Mouse (Mus musculus) frontal cortex, adult (tissue): ENCODE data around the gene Gigyf2.
"Not testable (repeated sequence)": the region's sequence is repeated elsewhere in the genome, so short reads cannot be mapped to it uniquely, and the experiment has no call there.

Experiments used
- ATAC-seq: cut with Nextera tagmentation; 2 replicates; pipeline ENCODE4 v1.9.2; 2017; ENCODE audit warnings: mild to moderate bottlenecking, moderate library complexity, mixed read lengths; ENCODE audit not compliant: low TSS enrichment

The Gigyf2 gene

GRCm38 (mm10) chr1:87447183-87448104 is 120.6 kb downstream of the Gigyf2 start:
- ATAC-seq, result peak; percentile 81

DNA sequence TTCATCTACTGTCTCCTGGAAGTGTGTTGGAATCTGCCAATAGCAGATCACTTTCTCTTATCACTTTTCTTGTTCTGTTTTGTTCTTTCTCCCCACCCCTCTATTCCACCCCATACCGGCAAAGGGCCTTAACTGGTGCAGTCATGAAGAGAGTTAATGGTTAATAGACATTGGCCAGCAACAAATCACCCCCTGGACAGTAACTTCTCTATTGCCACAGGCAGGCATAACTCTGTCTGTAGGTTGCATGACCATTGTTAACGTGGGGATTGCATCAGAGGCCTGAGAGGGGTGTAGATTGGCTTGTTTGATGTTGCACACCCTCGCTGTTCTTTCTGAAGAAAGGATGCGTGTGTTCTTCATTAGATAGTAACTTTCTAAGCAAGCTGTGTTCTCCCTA is 122.6 kb downstream of the Gigyf2 start:
- no peak for ATAC-seq

DNA sequence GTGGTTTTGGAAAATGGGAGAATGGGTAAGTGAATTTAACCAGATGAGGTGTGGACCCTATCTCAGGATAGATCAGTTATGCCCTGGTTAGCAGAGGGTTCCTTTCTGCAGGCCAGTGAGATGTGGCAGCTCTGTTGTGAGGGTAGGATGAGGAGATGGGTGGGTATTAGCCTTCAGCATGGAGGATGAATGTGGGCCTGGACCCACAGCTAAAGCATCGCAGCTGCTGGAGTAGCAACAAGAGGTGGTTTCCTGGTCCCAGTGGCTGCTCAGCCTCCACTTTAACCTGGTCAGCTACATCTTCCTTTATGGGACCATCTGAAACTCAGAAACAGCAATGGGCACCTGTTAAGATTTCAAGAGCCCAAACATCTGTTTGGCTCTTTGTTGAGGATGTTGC is 129.6 kb downstream of the Gigyf2 start:
- ATAC-seq, result no peak

- no peak for ATAC-seq
Measured at GRCm38 (mm10) chr1:87458045-87458444, 131.2 kb downstream of the Gigyf2 start.

- not testable (repeated sequence) for ATAC-seq
Measured at GRCm38 (mm10) chr1:87459856-87460255, 133.1 kb downstream of the Gigyf2 start.

- no peak for ATAC-seq
Measured at GRCm38 (mm10) chr1:87467469-87467868, 140.7 kb downstream of the Gigyf2 start.

GRCm38 (mm10) chr1:87468321-87468720 is 141.5 kb downstream of the Gigyf2 start:
- peak; percentile 56 for ATAC-seq

GRCm38 (mm10) chr1:87469971-87470370 is 143.2 kb downstream of the Gigyf2 start, which contains the start of gene Snorc:
Gene Snorc, plus strand, starts transcription at chr1:87470271.
- not testable (repeated sequence) for ATAC-seq

GRCm38 (mm10) chr1:87471914-87472313 is 145.1 kb downstream of the Gigyf2 start:
- ATAC-seq, result no peak

GRCm38 (mm10) chr1:87472576-87472975 is 145.8 kb downstream of the Gigyf2 start:
- ATAC-seq, result no peak

GRCm38 (mm10) chr1:87475076-87475895 is 148.5 kb downstream of the Gigyf2 start:
- ATAC-seq, result peak; percentile 24

DNA sequence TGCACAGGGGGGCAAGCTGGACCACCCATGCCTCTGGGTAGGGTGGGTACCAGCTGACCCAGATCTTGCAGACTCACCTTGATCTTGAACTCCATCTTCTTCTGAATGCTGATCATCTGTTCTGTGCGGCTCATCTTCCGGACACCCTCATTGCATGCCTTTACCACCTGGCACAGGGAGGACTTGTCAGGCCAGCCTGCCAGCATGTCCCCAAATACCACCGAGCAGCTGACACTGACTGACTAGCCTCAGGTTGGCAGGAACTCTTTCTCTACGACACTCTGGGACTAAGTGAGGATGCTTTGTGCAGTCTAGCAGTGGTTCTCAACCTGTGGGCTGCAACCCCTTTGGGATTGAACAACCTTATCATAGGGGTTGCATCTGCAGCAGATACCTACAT is 155.7 kb downstream of the Gigyf2 start:
- ATAC-seq, result no peak

DNA sequence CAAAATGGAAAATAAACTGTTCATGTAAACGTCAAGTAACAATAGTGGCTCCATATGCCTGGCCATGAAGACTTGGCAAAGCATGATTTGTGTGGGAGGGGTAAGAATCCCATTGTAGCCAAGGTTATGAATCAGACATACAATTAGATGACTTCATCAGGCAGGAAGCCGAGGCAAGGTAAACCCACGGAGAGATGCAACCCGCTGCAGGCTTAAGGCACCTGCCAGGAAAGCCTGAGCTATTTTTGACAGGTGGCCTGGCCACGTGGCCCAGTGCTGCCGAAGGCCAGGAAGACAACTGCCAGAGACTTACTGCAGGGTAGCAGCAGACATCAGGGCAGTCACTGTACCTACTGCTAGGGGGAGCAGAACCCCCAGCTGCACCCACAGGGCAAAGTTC is 159.6 kb downstream of the Gigyf2 start:
- ATAC-seq, result peak; percentile 53

DNA sequence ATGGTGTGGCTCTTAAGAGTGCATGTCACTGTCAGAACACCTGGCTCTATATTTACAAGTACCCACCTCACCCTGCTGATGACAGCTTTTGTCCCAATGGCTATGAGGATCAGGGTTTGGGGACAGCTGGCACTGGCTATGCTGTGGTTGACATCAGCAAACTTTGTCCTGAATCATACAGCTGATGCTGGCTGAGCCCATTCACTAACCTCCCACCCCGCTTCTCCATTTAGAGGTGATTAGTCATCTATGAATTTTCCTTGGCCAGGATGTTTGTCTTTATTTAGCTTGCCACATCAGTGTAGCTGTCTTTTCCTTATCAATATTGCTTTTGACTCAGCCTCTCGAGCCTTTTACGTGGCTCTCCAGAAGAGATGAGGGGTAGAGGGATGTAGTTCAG is 165.5 kb downstream of the Gigyf2 start:
- ATAC-seq, result no peak

DNA sequence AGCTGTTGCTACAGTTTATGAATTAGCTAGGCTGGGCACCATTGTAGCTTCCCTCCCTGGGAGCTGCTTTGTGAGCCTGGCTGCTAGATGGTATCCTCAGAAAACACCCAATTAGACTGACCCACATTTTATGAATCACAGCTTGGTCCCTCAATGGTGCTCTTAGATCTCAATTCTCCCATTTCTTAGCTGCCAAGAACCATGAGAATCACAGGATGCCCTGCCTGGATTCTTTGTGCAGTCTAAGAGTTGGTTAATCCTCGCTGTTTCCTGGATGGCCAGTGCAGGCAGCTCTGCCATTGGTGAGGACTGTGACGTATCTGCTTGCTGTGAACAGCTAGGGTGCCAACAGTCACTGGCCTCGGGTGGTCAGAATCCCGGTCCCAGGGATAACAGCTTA is 166.7 kb downstream of the Gigyf2 start:
- peak; percentile 68 for ATAC-seq
